Mouse (Mus musculus) G1E (cell line): ENCODE results near the gene Rnf114.

Experiments used
- CTCF ChIP-seq: IDR thresholded peaks from 2 replicates; pipeline ENCODE4 v1.5.1; 2012; ENCODE audit warnings: low read depth, low read length, inconsistent platforms, mixed read lengths
- GATA1 ChIP-seq: IDR thresholded peaks from 2 replicates; pipeline ENCODE4 v1.6.1; 2012; ENCODE audit warnings: borderline replicate concordance, low read length, inconsistent platforms, mixed read lengths
- GATA2 ChIP-seq: IDR thresholded peaks from 2 replicates; pipeline ENCODE4 v1.6.1; 2012; ENCODE audit warnings: low read depth, low read length, inconsistent platforms, borderline replicate concordance

DNA sequence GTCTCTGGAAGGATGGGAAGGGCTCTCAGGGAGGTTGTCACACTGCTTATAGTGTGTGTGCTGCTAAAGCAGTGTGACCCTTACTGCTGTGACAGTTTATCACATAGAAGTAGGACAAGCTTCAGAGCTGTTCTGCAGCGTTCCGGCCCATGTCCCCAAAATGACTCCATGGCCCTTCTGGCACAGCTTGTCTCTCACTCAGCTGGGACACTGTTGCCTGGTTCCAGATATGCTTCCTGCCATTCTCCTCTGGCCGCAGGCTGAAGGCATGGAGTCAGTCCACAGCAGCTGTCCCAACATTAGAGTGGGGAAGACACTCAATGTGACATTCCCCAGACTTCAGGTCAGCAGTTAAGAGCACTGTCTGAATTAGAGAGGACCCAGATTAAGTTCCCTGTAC is 33.9 kb upstream of the Rnf114 start:
- TF ChIP-seq GATA1 (no peak), GATA2 (no peak), CTCF (no peak)
